ENCODE assay signal across 13 mouse cellular contexts in genomic region chr9:46092633-46093032, GRCm38 (mm10).
"Had no signal": no experiment of that assay in that cellular context is flagged by ENCODE, and none has a peak within 500 bp of the region (broad histone marks: within the 10 kb centered on the region; RNA-seq: fewer than 3 reads in every experiment).

No protein-coding gene starts in this region.

- DNase-seq: kidney, adult 11 months; kidney, adult 8-10 months; kidney, postnatal 10 days; kidney, postnatal 36 days; left cerebral cortex, postnatal 4 days; lung, adult 2 months; retina, postnatal 1 day; right cerebral cortex, postnatal 25 days; spleen, adult 18-20 months; thymus, adult 2 months had no signal

- ATAC-seq: intestine, embryonic 15.5 days; liver, embryonic 12.5 days; midbrain, embryonic 15.5 days had no signal
